Mouse (Mus musculus) liver, adult (tissue): ENCODE results near the gene Dennd1b.

Source experiments
- GATA4 ChIP-seq: IDR thresholded peaks from 2 replicates; pipeline ENCODE4 v1.6.1; 2014; ENCODE audit warnings: mild to moderate bottlenecking, low read length; ENCODE audit not compliant: insufficient replicate concordance

Gene Dennd1b

GRCm38 (mm10) chr1:138955455-138955854 lies 7.8 kb upstream of the Dennd1b start:
- TF ChIP-seq GATA4, result no peak

GRCm38 (mm10) chr1:138956511-138956910 lies 6.7 kb upstream of the Dennd1b start:
- TF ChIP-seq GATA4, result no peak

DNA sequence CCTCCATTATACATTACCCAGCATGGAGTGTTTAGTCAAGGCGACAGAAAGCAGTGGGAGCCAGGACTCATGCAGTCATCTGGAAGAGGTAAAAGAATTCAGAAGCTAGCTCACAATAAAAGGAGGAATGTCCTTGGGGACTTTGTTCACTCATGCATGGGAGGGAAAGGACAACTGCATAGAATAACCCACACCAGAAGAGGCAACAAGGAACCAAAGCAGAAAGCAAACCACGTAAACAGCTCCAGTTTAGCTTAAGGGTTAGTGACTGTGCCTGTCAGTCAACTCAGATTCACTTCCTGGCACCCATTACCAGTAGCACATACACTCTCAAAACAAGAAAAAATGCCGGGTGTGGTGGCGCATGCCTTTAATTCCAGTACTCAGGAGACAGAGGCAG lies 6.1 kb upstream of the Dennd1b start:
- TF ChIP-seq GATA4, result no peak

GRCm38 (mm10) chr1:138958863-138959262 lies 4.4 kb upstream of the Dennd1b start:
- no peak for TF ChIP-seq GATA4

DNA sequence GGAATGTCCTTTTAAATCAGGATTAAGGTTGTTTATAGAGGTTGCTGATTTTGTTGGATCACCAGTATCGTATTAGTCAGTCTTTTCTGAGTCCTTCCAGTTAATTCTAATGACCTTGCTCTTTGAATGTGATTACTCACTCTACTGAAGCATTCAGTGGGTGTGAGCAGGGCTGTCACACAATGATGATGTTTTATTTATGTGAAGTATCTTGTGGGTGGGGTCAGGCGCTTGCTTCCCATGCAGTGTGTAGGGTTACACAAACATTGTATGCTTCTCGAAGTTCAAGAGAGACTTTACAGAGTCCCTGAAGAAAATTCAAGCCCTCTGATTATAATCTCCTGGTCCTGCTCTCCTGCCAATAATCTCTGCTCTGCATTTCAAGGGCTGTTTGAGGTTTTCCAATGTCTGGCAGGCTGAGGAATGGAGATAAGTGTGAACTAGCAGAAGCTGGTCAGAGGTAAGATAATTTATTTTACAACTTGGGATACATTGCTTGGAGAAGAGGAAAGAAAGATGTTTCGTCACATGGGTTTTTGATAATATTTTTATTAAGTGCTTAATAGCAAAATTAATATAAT lies 3.2 kb upstream of the Dennd1b start:
- no peak for TF ChIP-seq GATA4

- TF ChIP-seq GATA4, result no peak
Measured at GRCm38 (mm10) chr1:138962266-138963101, 751 bp upstream of the Dennd1b start.

DNA sequence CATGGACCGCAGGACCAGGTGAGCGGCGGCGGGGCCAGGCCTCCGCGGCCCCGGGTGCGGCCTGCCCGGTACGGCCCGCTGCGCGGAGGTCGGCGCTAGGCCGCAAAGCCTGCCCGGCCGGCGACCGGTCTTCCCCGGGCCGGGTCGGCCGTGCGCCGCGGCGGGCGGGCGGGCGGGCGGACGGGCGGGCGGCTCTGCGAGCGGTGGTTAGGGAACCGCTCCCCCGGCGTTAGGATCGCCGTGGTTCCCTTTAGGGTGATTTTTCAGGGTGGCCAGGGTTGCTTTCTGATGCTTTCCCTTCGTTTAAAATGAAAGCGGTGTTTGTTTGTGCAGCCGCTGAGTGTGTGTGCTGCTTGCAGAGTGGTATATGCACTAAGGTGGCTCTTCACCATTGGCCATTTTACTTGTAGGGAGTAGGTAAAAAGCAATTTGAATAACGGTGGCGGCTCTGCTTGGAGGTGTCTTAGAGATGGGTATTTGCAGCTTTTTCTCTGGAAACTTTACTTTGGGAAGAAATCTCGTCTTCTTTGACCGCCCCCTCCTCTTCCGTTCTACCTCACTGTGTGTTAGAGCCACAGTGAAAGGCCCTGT lies 728 bp downstream of the Dennd1b start:
- no peak for TF ChIP-seq GATA4

DNA sequence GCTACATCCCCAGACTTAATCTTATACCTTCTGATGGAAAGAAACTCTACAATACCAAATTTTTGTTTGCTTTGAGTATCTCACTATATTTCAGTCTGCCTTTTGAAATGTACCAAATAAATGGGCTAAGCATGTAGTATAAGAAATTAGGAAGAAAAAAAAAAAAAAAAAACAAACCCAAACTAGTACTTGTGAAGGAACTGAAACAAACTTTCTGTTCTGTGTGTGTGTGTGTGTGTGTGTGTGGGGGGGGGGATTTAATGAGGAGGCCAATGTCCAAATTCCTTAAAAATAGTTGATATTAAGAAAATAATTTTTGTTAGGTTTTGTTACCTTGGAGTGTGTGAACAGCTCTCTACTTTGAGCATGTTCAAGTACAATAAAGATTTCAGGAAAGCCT lies 1.8 kb downstream of the Dennd1b start:
- no peak for TF ChIP-seq GATA4

GRCm38 (mm10) chr1:138965511-138965910 lies 2.3 kb downstream of the Dennd1b start:
- TF ChIP-seq GATA4, result no peak

DNA sequence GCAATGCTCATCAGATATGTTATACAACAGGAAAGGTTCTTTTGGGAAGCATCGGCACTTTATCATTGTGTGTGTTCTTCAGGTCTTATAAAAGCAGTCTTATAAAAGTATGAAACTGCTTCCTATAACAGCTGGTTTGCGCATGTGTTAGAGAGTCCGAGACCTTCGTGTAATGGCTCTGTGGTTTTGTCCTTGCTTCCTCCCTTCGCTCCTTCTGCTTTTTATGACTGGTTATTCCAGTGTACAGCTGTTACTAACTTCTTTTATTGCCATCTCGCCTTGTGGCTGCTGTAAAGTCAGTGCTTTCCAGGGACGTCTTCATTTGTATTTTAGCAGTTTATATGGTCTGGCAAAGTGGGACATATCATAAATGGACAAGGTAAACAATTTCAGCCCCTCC lies 4.2 kb downstream of the Dennd1b start:
- no peak for TF ChIP-seq GATA4

DNA sequence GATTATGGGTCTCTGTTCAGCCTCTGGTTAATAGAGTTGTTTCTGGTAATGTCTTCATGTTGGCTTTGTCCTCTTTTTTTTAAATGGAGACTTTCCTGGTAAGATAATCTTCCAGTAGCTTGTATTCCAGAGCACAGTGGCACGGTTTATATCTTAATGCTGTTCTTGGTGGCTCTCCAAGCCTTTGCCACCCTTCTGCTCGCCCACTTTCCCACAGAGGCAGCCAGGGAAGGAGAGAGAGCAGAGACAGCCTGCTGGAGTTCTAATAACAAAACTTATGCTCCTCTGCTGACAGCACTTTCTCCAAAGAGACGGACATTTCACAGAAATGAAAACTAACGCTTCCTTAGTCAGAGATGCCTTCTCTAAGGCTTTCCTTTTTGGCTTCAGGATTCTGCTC lies 6.8 kb downstream of the Dennd1b start:
- TF ChIP-seq GATA4, result no peak

DNA sequence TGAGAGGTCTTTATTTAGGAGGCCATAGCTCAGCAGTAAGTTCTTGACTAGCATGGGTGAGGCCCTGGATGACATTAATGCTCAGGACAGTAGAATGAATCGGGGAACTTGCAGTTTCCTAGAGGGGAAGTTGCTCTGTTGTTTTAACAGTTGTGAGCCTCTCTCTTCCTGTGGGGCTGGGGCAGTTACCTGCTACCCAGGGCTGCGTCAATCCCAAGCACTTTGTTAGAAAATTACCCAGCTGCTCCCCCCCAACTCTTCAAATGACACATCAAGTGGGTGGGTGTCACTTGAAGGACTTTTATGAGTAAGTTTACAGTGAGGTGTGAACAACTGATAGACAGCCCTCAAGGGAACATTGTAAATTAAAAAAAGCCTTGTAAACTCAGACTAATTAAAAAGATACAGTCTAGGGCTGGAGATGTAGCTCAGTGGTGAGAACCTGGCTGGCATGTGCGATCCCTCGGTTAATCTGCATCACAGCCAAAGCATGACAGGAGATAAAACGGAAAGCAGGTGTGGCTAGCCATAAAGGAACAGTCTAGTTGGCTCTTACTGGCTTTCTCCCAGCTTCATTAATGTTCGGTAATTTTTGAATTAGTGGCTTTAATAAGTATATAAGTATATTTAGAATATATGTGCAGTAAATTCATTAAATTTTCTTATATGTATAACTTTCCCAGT lies 10.4 kb downstream of the Dennd1b start:
- TF ChIP-seq GATA4, result no peak

- no peak for TF ChIP-seq GATA4
Measured at GRCm38 (mm10) chr1:138974836-138975235, 11.6 kb downstream of the Dennd1b start.

- no peak for TF ChIP-seq GATA4
Measured at GRCm38 (mm10) chr1:138975945-138976344, 12.7 kb downstream of the Dennd1b start.

GRCm38 (mm10) chr1:138982203-138982602 lies 19.0 kb downstream of the Dennd1b start:
- no peak for TF ChIP-seq GATA4

DNA sequence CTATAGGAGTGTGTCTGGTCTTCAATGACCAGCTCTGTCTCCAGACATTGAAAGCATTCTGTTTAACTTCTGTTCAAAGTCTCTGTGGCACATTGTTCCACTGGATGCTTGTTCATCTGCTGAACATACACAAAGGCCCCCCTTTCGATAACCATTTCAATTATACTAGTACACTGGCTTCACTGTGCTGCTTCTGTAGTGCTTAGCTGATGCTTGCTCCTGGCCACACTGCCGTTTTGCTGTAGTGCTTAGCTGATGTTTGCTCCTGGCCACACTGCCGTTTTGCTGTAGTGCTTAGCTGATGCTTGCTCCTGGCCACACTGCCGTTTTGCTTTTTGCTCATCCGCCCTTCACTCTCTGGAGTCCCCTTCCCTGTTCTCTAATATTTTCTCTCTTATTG lies 19.4 kb downstream of the Dennd1b start:
- TF ChIP-seq GATA4, result no peak

GRCm38 (mm10) chr1:138983064-138983463 lies 19.8 kb downstream of the Dennd1b start:
- TF ChIP-seq GATA4, result no peak
